Mouse (Mus musculus): ENCODE results near the gene Man1b1. TPM values are rescaled to one million over a fixed set of nuclear protein-coding genes. Genes with fewer than 3 reads are reported as not detected.

The Man1b1 gene
- total and polyA plus RNA-seq, 3 experiments = 8.2 to 22.5 (median 21.6) TPM

DNA sequence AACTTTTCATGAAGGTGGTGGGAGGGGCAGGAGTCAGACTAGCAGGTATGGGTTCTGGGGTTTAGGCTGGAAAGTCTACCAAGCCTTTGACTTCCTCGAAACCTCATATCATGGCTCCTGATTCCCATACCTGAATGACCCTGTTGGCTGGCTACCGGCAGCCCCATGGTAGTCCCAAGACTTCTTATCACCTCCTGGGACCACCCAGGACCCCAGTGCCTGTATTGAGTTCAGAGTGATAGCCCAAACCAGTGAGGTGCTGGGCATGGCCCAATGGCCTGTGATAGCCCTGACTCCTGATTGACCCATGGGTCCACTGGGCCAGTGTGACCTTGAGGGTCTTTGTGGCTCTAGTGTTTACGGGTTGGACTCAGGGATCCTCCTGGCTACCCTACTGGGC, 18.6 kb downstream of the Man1b1 start:
- no peak for TF ChIP-seq EP300 (IDR thresholded peaks at IDR 0.05; ENCODE audit: insufficient read depth, low read depth, low read length)
- no peak for TF ChIP-seq CTCF (IDR thresholded peaks at IDR 0.05)
- no peak for TF ChIP-seq POLR2A (IDR thresholded peaks at IDR 0.05; ENCODE audit: insufficient read depth, low read depth, low read length)
- H3K9ac ChIP-seq (ENCODE audit: low read depth, low read length) = no peak overlapping the region
- no peak overlapping the region for H3K27ac ChIP-seq
- no peaks in the 10 kb centered on the region for H3K27me3 ChIP-seq (ENCODE audit: control insufficient read depth, insufficient read depth, low read length)
- no peak for DNase-seq
- H3K36me3 ChIP-seq (ENCODE audit: control insufficient read depth, insufficient read depth, low read length) = no peaks in the 10 kb centered on the region
- H3K4me1 ChIP-seq (ENCODE audit: control insufficient read depth, insufficient read depth, low read length) = no peaks in the 10 kb centered on the region
- intact Hi-C loops (cut with DNase I) = no loop called here
- no peak overlapping the region for H3K4me3 ChIP-seq
- no peaks in the 10 kb centered on the region for H3K79me2 ChIP-seq (replicated peaks; ENCODE audit: control insufficient read depth, insufficient read depth, low read length)
- 91% methylated on average over 3 of the region's 3 CpGs for WGBS

DNA sequence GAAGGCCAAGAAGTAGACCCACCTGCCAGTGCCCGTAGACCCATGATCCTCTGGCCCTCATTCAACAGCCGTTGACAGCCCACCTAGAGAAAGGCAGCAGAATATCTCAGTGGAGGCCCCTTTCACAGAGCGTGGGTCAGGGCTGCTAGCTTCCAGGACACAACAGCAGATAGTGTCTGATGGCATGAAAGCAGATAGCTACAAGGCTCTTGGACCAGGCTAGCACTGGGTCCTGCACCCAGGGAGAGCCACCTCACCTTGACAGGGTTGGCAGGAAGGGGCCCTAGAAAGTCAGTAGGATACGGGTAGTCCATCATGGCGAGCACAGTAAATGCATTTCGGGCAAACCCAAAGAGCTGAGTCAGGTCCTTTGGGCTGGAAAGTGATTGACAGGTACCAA, 22.1 kb downstream of the Man1b1 start:
- Histone ChIP-seq H3K27me3 (ENCODE audit: control insufficient read depth, insufficient read depth, low read length) (no peaks in the 10 kb centered on the region), H3K36me3 (ENCODE audit: control insufficient read depth, insufficient read depth, low read length) (no peaks in the 10 kb centered on the region), H3K4me1 (ENCODE audit: control insufficient read depth, insufficient read depth, low read length) (peaks cover 2% of the 10 kb centered on the region), H3K27ac (no peak overlapping the region), H3K4me3 (no peak overlapping the region), H3K79me2 (replicated peaks; ENCODE audit: control insufficient read depth, insufficient read depth, low read length) (no peaks in the 10 kb centered on the region), H3K9ac (ENCODE audit: low read depth, low read length) (no peak overlapping the region)
- no peak for TF ChIP-seq CTCF (IDR thresholded peaks at IDR 0.05)
- no peak for TF ChIP-seq POLR2A (IDR thresholded peaks at IDR 0.05; ENCODE audit: insufficient read depth, low read depth, low read length)
- TF ChIP-seq EP300 (IDR thresholded peaks at IDR 0.05; ENCODE audit: insufficient read depth, low read depth, low read length) = no peak
- no peak for DNase-seq
- intact Hi-C loops (cut with DNase I) = no loop called here
- 80% methylated on average over 6 of the region's 6 CpGs for WGBS

DNA sequence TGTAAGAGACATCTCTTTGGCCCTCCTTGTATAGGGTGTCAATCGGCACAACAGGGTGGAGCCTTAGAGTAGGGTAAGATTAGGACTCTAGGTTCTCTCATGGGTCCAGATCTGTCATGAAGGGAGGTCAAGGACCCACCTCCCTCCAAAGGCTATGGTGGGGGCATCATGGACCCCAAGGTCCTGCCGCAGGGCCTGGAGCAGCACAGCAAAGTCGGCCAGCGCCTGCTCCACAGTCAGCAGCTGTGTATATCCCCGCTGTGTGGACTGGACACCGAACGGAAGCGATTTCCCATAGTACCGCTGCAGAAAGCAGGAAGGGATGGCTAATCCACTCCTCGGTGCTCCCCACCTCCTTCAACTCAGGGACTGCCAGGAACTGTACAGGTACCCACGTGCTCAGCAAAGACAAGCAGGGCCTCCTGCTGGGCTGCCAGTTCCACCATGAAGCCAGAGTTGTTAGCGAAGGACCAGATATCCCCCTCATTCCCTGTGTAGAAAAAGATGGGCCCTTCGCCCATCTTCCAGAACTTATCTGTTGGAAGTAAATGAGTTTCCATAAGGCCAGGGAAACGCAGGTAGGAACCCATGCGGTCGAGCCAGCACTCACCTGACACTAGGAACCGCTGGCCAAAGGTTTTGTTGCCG, 23.4 kb downstream of the Man1b1 start:
- Histone ChIP-seq H3K27ac (no peak overlapping the region), H3K4me1 (ENCODE audit: control insufficient read depth, insufficient read depth, low read length) (peaks cover 2% of the 10 kb centered on the region), H3K27me3 (ENCODE audit: control insufficient read depth, insufficient read depth, low read length) (no peaks in the 10 kb centered on the region), H3K9ac (ENCODE audit: low read depth, low read length) (no peak overlapping the region), H3K36me3 (ENCODE audit: control insufficient read depth, insufficient read depth, low read length) (no peaks in the 10 kb centered on the region), H3K4me3 (peak overlapping the region; percentile 48), H3K79me2 (replicated peaks; ENCODE audit: control insufficient read depth, insufficient read depth, low read length) (no peaks in the 10 kb centered on the region)
- TF ChIP-seq EP300 (IDR thresholded peaks at IDR 0.05; ENCODE audit: insufficient read depth, low read depth, low read length) (no peak), CTCF (IDR thresholded peaks at IDR 0.05) (no peak), POLR2A (IDR thresholded peaks at IDR 0.05; ENCODE audit: insufficient read depth, low read depth, low read length) (no peak)
- 35% methylated on average over 18 of the region's 18 CpGs for WGBS
- no peak for DNase-seq
- intact Hi-C loops (cut with DNase I) = no loop called here

GRCm38 (mm10) chr2:25356208-25357079, 24.3 kb downstream of the Man1b1 start, which contains the start of gene Dpp7:
TSS of gene Dpp7 (minus strand) at chr2:25356359.
- Histone ChIP-seq H3K36me3 (ENCODE audit: control insufficient read depth, insufficient read depth, low read length) (no peaks in the 10 kb centered on the region), H3K79me2 (replicated peaks; ENCODE audit: control insufficient read depth, insufficient read depth, low read length) (no peaks in the 10 kb centered on the region), H3K27me3 (ENCODE audit: control insufficient read depth, insufficient read depth, low read length) (no peaks in the 10 kb centered on the region), H3K4me3 (peak within 1 kb of the TSS; percentile 48), H3K4me1 (ENCODE audit: control insufficient read depth, insufficient read depth, low read length) (peaks cover 2% of the 10 kb centered on the region), H3K27ac (no peak within 1 kb of the TSS), H3K9ac (ENCODE audit: low read depth, low read length) (peak within 1 kb of the TSS; percentile 19)
- DNase-seq = peak; percentile 82 to 83
- TF ChIP-seq POLR2A (IDR thresholded peaks at IDR 0.05; ENCODE audit: insufficient read depth, low read depth, low read length) = peak; percentile 57
- no peak for TF ChIP-seq EP300 (IDR thresholded peaks at IDR 0.05; ENCODE audit: insufficient read depth, low read depth, low read length)
- 3% methylated on average over 13 of the region's 13 CpGs for WGBS
- intact Hi-C loops (cut with DNase I) = no loop called here

GRCm38 (mm10) chr2:25359848-25360247, 27.7 kb downstream of the Man1b1 start:
- TF ChIP-seq EP300 (IDR thresholded peaks at IDR 0.05; ENCODE audit: insufficient read depth, low read depth, low read length) (no peak), CTCF (IDR thresholded peaks at IDR 0.05) (no peak), POLR2A (IDR thresholded peaks at IDR 0.05; ENCODE audit: insufficient read depth, low read depth, low read length) (no peak)
- no peaks in the 10 kb centered on the region for H3K27me3 ChIP-seq (ENCODE audit: control insufficient read depth, insufficient read depth, low read length)
- no peak overlapping the region for H3K27ac ChIP-seq
- 72% methylated on average over 4 of the region's 4 CpGs for WGBS
- H3K4me3 ChIP-seq = no peak overlapping the region
- H3K9ac ChIP-seq (ENCODE audit: low read depth, low read length) = no peak overlapping the region
- DNase-seq = no peak
- H3K79me2 ChIP-seq (replicated peaks; ENCODE audit: control insufficient read depth, insufficient read depth, low read length) = no peaks in the 10 kb centered on the region
- H3K36me3 ChIP-seq (ENCODE audit: control insufficient read depth, insufficient read depth, low read length) = no peaks in the 10 kb centered on the region
- peaks cover 3% of the 10 kb centered on the region for H3K4me1 ChIP-seq (ENCODE audit: control insufficient read depth, insufficient read depth, low read length)
- intact Hi-C loops (cut with DNase I) = no loop called here
